Mouse (Mus musculus) stomach, postnatal 0 days (tissue): Measurements from ENCODE around the gene Uhrf1bp1. TPM values are rescaled to one million over a fixed set of nuclear protein-coding genes. Genes with fewer than 3 reads are reported as not detected.

Experiments
- ATAC-seq: fragments of 200-750 bp; cut with Nextera tagmentation; 2 replicates; pipeline ENCODE4 v1.8.0; 2017; ENCODE audit not compliant: low FRiP score, low TSS enrichment
- DNase-seq: peaks from one replicate; pipeline ENCODE4 v3.0.0-alpha.2; 2016; ENCODE audit warnings: low spot score
- H3K27ac ChIP-seq: fragments of 300-500 bp; sonication (generic); replicated peaks from 2 replicates; pipeline ENCODE4 v1.5.1; 2014; ENCODE audit warnings: mild to moderate bottlenecking, control low read depth
- H3K27me3 ChIP-seq: fragments of 300-500 bp; sonication (generic); 2 replicates; pipeline ENCODE4 v1.6.1; 2014; ENCODE audit warnings: low read length; ENCODE audit not compliant: control insufficient read depth, insufficient read depth
- H3K36me3 ChIP-seq: fragments of 300-500 bp; sonication (generic); 2 replicates; pipeline ENCODE4 v1.6.1; 2014; ENCODE audit warnings: low read length, mixed read lengths; ENCODE audit not compliant: control insufficient read depth, insufficient read depth
- H3K4me1 ChIP-seq: fragments of 300-500 bp; sonication (generic); replicated peaks from 2 replicates; pipeline ENCODE4 v1.6.1; 2014; ENCODE audit warnings: antibody characterized with exemption; ENCODE audit not compliant: control insufficient read depth, insufficient read depth
- H3K4me2 ChIP-seq: fragments of 300-500 bp; sonication (generic); replicated peaks from 2 replicates; pipeline ENCODE4 v1.6.1; 2014; ENCODE audit warnings: low read depth, mild to moderate bottlenecking, control low read depth, moderate library complexity
- H3K4me3 ChIP-seq: fragments of 300-500 bp; sonication (generic); 2 replicates; pipeline ENCODE4 v1.5.1; 2014; ENCODE audit warnings: low read depth, low read length, control low read depth
- H3K9ac ChIP-seq: fragments of 300-500 bp; sonication (generic); 2 replicates; pipeline ENCODE4 v1.6.1; 2014; ENCODE audit warnings: mild to moderate bottlenecking, low read length, control low read depth, mixed read lengths
- H3K9me3 ChIP-seq: fragments of 300-500 bp; sonication (generic); 2 replicates; pipeline ENCODE4 v1.6.1; 2016; ENCODE audit warnings: low read length; ENCODE audit not compliant: control insufficient read depth
- CTCF ChIP-seq: IDR thresholded peaks from 2 replicates; pipeline ENCODE4 v1.5.1; 2016; ENCODE audit warnings: antibody characterized with exemption, low read depth, mild to moderate bottlenecking, moderate library complexity
- EP300 ChIP-seq: optimal IDR thresholded peaks from 2 replicates; pipeline ENCODE3; 2016; ENCODE audit warnings: antibody characterized with exemption
- WGBS: fragments of 180-500 bp; shearing (Covaris S2); extraction: QIAGEN DNeasy Blood & Tissue Kit; methylation state at CpG from one replicate; pipeline ENCODE4 v1.1.7; 2014; 5-methylcytosine and 5-hydroxymethylcytosine counted together
- polyA plus RNA-seq: library from polyadenylated mRNA; unstranded; fragments of >200 nt; fragmentation: Nextera tagmentation; extraction: Ambion mirVana; gene quantifications from 2 replicates; pipeline ENCODE4 v1.2.1, GENCODE M21; 2015

Uhrf1bp1 gene
- polyA plus RNA-seq, 1 experiment from 2014 or later, result 1.4 TPM

GRCm38 (mm10) chr17:27859131-27859530 lies 2.9 kb downstream of the Uhrf1bp1 start:
- no peak overlapping the region for H3K9ac ChIP-seq
- TF ChIP-seq EP300 (no peak), CTCF (no peak)
- H3K4me2 ChIP-seq, result no peak overlapping the region
- peaks cover 11% of the 10 kb centered on the region for H3K4me1 ChIP-seq
- no peak overlapping the region for H3K4me3 ChIP-seq
- ATAC-seq, result no peak
- H3K36me3 ChIP-seq, result no peaks in the 10 kb centered on the region
- DNase-seq, result peak; percentile 28
- 65% methylated on average over 2 of the region's 2 CpGs for WGBS
- H3K27me3 ChIP-seq, result no peaks in the 10 kb centered on the region
- H3K9me3 ChIP-seq, result no peaks in the 10 kb centered on the region
- no peak overlapping the region for H3K27ac ChIP-seq

- Histone ChIP-seq H3K4me1 (no peaks in the 10 kb centered on the region; the same call in 1 of the 2 replicates), H3K4me3 (no peak overlapping the region), H3K36me3 (no peaks in the 10 kb centered on the region), H3K9ac (no peak overlapping the region), H3K27me3 (no peaks in the 10 kb centered on the region), H3K4me2 (no peak overlapping the region), H3K27ac (no peak overlapping the region), H3K9me3 (no peaks in the 10 kb centered on the region)
- WGBS, result 75% methylated on average over 2 of the region's 2 CpGs
- DNase-seq (no peak), ATAC-seq (no peak)
- TF ChIP-seq CTCF, result peak; percentile 53
- TF ChIP-seq EP300, result no peak
These were observed 9.2 kb downstream of the Uhrf1bp1 start for GRCm38 (mm10) chr17:27865461-27865860.

GRCm38 (mm10) chr17:27866737-27867136 lies 10.5 kb downstream of the Uhrf1bp1 start:
- TF ChIP-seq EP300 (no peak), CTCF (no peak)
- Histone ChIP-seq H3K27ac (no peak overlapping the region), H3K4me1 (no peaks in the 10 kb centered on the region; the same call in 1 of the 2 replicates), H3K4me2 (no peak overlapping the region), H3K9ac (no peak overlapping the region), H3K27me3 (no peaks in the 10 kb centered on the region), H3K36me3 (no peaks in the 10 kb centered on the region), H3K4me3 (no peak overlapping the region), H3K9me3 (no peaks in the 10 kb centered on the region)
- 43% methylated on average over 4 of the region's 4 CpGs for WGBS
- no peak for ATAC-seq
- no peak for DNase-seq

GRCm38 (mm10) chr17:27871851-27872250 lies 15.6 kb downstream of the Uhrf1bp1 start:
- H3K27me3 ChIP-seq, result no peaks in the 10 kb centered on the region
- DNase-seq (no peak), ATAC-seq (no peak)
- WGBS, result 77% methylated on average over 3 of the region's 3 CpGs
- H3K27ac ChIP-seq, result no peak overlapping the region
- H3K36me3 ChIP-seq, result no peaks in the 10 kb centered on the region
- no peak overlapping the region for H3K4me3 ChIP-seq
- H3K4me1 ChIP-seq, result peaks cover 3% of the 10 kb centered on the region; the same call in 1 of the 2 replicates
- TF ChIP-seq EP300 (no peak), CTCF (no peak)
- H3K4me2 ChIP-seq, result no peak overlapping the region
- no peak overlapping the region for H3K9ac ChIP-seq
- no peaks in the 10 kb centered on the region for H3K9me3 ChIP-seq

GRCm38 (mm10) chr17:27873583-27873982 lies 17.3 kb downstream of the Uhrf1bp1 start:
- no peak overlapping the region for H3K4me3 ChIP-seq
- no peaks in the 10 kb centered on the region for H3K9me3 ChIP-seq
- no peak overlapping the region for H3K9ac ChIP-seq
- DNase-seq (no peak), ATAC-seq (no peak)
- no peak overlapping the region for H3K4me2 ChIP-seq
- 52% methylated on average over 3 of the region's 3 CpGs for WGBS
- no peak overlapping the region for H3K27ac ChIP-seq
- H3K36me3 ChIP-seq, result peaks cover 5% of the 10 kb centered on the region; the same call in 1 of the 2 replicates
- H3K4me1 ChIP-seq, result peaks cover 3% of the 10 kb centered on the region; the same call in 1 of the 2 replicates
- no peak for TF ChIP-seq CTCF
- no peak for TF ChIP-seq EP300
- H3K27me3 ChIP-seq, result no peaks in the 10 kb centered on the region

GRCm38 (mm10) chr17:27874510-27874909 lies 18.3 kb downstream of the Uhrf1bp1 start:
- Histone ChIP-seq H3K27ac (no peak overlapping the region), H3K9me3 (no peaks in the 10 kb centered on the region), H3K4me3 (no peak overlapping the region), H3K9ac (peak overlapping the region; percentile 27; the same call in 1 of the 2 replicates), H3K4me1 (peaks cover 3% of the 10 kb centered on the region; the same call in 1 of the 2 replicates), H3K4me2 (no peak overlapping the region), H3K36me3 (peaks cover 10% of the 10 kb centered on the region; the same call in 1 of the 2 replicates), H3K27me3 (no peaks in the 10 kb centered on the region)
- TF ChIP-seq EP300, result no peak
- TF ChIP-seq CTCF, result no peak
- WGBS, result 38% methylated on average over 5 of the region's 5 CpGs
- ATAC-seq (no peak), DNase-seq (peak; percentile 24)
